Mouse (Mus musculus): Measurements from ENCODE around the gene Plbd2.

DNA sequence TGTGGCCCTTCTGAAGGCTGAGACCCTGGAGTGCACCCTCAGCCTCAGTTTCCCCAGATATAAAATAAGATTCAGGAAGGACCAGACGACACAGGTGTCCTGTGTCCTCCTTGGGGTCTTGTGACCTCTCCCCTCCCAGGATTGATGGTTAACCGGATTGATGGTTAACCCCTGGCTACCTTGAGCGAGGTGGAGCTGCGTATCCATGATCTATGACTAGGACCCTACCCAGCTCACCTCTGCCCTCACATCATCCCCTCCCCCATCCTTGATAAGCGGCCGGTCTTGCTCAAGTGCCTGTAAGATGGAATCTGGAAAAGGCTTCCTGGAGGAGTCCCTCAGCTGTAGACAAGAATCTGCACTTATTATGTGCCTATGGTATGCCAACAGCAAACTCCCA, 34.6 kb downstream of the Plbd2 start:
- TF ChIP-seq CTCF (IDR thresholded peaks at IDR 0.05; ENCODE audit: low read depth) (no peak), EP300 (IDR thresholded peaks at IDR 0.05; ENCODE audit: low read depth) (no peak)
